Mouse (Mus musculus) cortical plate, adult 2 months (tissue): ENCODE results near the gene D11Wsu47e.

ENCODE experiments used
- CTCF ChIP-seq: fragments of 200-500 bp; IDR thresholded peaks from 2 replicates; pipeline ENCODE4 v1.5.1; 2011; ENCODE audit warnings: mild to moderate bottlenecking, control low read depth, low read length; ENCODE audit not compliant: insufficient read depth; ENCODE audit errors: extremely low read depth
- POLR2A ChIP-seq: fragments of 200-500 bp; IDR thresholded peaks from 2 replicates; pipeline ENCODE4 v1.6.1; 2011; ENCODE audit warnings: mild to moderate bottlenecking, low read length, control low read depth; ENCODE audit not compliant: insufficient read depth; ENCODE audit errors: extremely low read depth

- TF ChIP-seq CTCF = no peak
- TF ChIP-seq POLR2A = no peak
Measured at GRCm38 (mm10) chr11:113725235-113726048, 41.2 kb downstream of the D11Wsu47e start.
